Mouse (Mus musculus): ENCODE measurements at regions not wholly inside any gene's neighbourhood (a gene's known extent, or its start where the extent isn't known, plus 50 kb on each side); places are given as distances from the start of the nearest gene placed in this dataset.

- H3K36me3 ChIP-seq (ENCODE audit: insufficient read depth, low read length), result no peaks in the 10 kb centered on the region
- H3K4me3 ChIP-seq (ENCODE audit: low read depth, low read length), result no peak overlapping the region
- H3K4me2 ChIP-seq (replicated peaks; ENCODE audit: low read depth, low read length), result no peak overlapping the region
- H3K9ac ChIP-seq (replicated peaks; ENCODE audit: low read depth), result no peak overlapping the region
- TF ChIP-seq CTCF (IDR thresholded peaks at IDR 0.05) (no peak), EP300 (IDR thresholded peaks at IDR 0.05) (no peak)
- H3K27me3 ChIP-seq (replicated peaks; ENCODE audit: insufficient read depth, low read length), result no peaks in the 10 kb centered on the region
- H3K4me1 ChIP-seq (ENCODE audit: insufficient read depth, low read depth, low read length), result no peaks in the 10 kb centered on the region
- H3K27ac ChIP-seq (ENCODE audit: low read length), result no peak overlapping the region
- no peaks in the 10 kb centered on the region for H3K9me3 ChIP-seq (ENCODE audit: low read length)
- DNase-seq (ENCODE audit: low spot score) (no peak), ATAC-seq (no peak)
- 42% methylated on average over 8 of the region's 8 CpGs for WGBS
Measured at GRCm38 (mm10) chr1:77929552-77929951, 267.4 kb downstream of the Pax3 start.

DNA sequence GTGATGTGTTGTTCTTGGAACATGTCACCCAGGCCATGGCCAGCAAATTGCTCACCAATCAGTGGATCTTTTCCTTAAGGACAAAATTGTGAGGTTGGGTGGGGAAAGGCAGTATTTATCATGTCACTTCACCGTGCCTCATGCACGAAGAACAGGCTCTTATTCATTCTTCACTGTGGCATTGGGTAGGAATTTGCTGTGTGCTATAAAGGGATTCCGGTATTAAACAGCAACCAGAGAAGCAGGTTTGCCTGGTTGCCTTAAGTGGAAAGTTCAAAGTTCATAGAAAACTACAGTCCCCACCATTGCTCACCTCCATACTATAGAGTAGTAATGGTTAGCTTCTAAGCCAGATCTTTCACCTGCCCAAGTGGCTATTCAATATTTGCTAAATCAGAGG lies 270.8 kb downstream of the Pax3 start:
- Histone ChIP-seq H3K4me3 (ENCODE audit: low read depth, low read length) (no peak overlapping the region), H3K9me3 (ENCODE audit: low read length) (no peaks in the 10 kb centered on the region), H3K27me3 (replicated peaks; ENCODE audit: insufficient read depth, low read length) (no peaks in the 10 kb centered on the region), H3K4me1 (ENCODE audit: insufficient read depth, low read depth, low read length) (no peaks in the 10 kb centered on the region), H3K27ac (ENCODE audit: low read length) (no peak overlapping the region), H3K36me3 (ENCODE audit: insufficient read depth, low read length) (no peaks in the 10 kb centered on the region), H3K9ac (replicated peaks; ENCODE audit: low read depth) (no peak overlapping the region), H3K4me2 (replicated peaks; ENCODE audit: low read depth, low read length) (no peak overlapping the region)
- TF ChIP-seq CTCF (IDR thresholded peaks at IDR 0.05), result no peak
- TF ChIP-seq EP300 (IDR thresholded peaks at IDR 0.05), result no peak
- DNase-seq (ENCODE audit: low spot score) (no peak), ATAC-seq (no peak)
- WGBS, result 57% methylated on average over 3 of the region's 3 CpGs

GRCm38 (mm10) chr1:77896226-77896625 lies 300.7 kb downstream of the Pax3 start:
- peak; percentile 49 for DNase-seq (ENCODE audit: low spot score)
- no peaks in the 10 kb centered on the region for H3K4me1 ChIP-seq (ENCODE audit: insufficient read depth, low read depth, low read length)
- H3K4me3 ChIP-seq (ENCODE audit: low read depth, low read length), result no peak overlapping the region
- H3K27ac ChIP-seq (ENCODE audit: low read length), result no peak overlapping the region
- no peaks in the 10 kb centered on the region for H3K36me3 ChIP-seq (ENCODE audit: insufficient read depth, low read length)
- peak; percentile 85 for TF ChIP-seq CTCF (IDR thresholded peaks at IDR 0.05)
- TF ChIP-seq EP300 (IDR thresholded peaks at IDR 0.05), result no peak
- 34% methylated on average over 5 of the region's 5 CpGs for WGBS
- H3K9me3 ChIP-seq (ENCODE audit: low read length), result no peaks in the 10 kb centered on the region
- no peaks in the 10 kb centered on the region for H3K27me3 ChIP-seq (replicated peaks; ENCODE audit: insufficient read depth, low read length)
- ATAC-seq, result no peak
- H3K4me2 ChIP-seq (replicated peaks; ENCODE audit: low read depth, low read length), result no peak overlapping the region
- no peak overlapping the region for H3K9ac ChIP-seq (replicated peaks; ENCODE audit: low read depth)

DNA sequence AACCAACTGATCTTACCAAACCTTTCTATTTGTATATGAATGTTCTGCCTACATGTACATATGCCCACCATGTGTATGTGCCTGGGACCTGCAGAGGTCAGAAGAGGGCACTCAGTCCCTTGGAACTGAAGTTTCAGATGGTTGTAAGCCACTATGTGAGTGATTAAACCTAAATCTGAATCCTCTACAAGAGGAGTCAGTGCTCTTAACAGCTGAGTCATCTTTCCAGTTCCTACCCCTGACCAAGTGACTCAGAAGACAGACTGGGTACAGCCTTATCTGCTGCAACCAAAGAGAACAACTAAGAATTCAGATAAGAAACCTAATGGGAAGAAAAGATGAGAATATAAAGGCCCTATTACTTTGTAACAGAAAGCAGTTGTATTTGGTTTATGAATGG lies 317.9 kb downstream of the Pax3 start:
- no peak for TF ChIP-seq EP300 (IDR thresholded peaks at IDR 0.05)
- no peak for TF ChIP-seq CTCF (IDR thresholded peaks at IDR 0.05)
- Histone ChIP-seq H3K27ac (ENCODE audit: low read length) (no peak overlapping the region), H3K4me3 (ENCODE audit: low read depth, low read length) (no peak overlapping the region), H3K4me1 (ENCODE audit: insufficient read depth, low read depth, low read length) (no peaks in the 10 kb centered on the region), H3K9me3 (ENCODE audit: low read length) (no peaks in the 10 kb centered on the region), H3K36me3 (ENCODE audit: insufficient read depth, low read length) (no peaks in the 10 kb centered on the region), H3K4me2 (replicated peaks; ENCODE audit: low read depth, low read length) (no peak overlapping the region), H3K9ac (replicated peaks; ENCODE audit: low read depth) (no peak overlapping the region), H3K27me3 (replicated peaks; ENCODE audit: insufficient read depth, low read length) (no peaks in the 10 kb centered on the region)
- no peak for ATAC-seq
- no peak for DNase-seq (ENCODE audit: low spot score)

DNA sequence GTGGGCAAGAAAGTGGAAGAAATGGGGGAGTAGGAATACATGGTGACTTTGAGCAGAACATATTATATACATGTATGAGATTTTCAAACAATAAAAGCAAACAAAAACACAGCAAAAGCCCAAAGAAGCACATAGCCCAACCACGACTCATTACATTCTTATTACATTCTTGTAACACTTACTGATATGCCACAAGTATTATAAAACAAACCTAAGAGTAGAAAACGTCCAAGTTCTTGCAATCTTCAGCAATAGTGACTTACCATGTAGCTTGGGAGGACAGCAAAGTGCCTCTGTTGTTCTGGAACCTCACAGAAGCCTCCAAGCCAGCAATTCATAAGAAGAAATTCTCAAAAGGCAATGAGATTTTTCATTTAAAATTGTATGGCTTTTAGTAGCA lies 326.8 kb downstream of the Pax3 start:
- Histone ChIP-seq H3K27ac (ENCODE audit: low read length) (no peak overlapping the region), H3K9me3 (ENCODE audit: low read length) (no peaks in the 10 kb centered on the region), H3K4me1 (ENCODE audit: insufficient read depth, low read depth, low read length) (no peaks in the 10 kb centered on the region), H3K27me3 (replicated peaks; ENCODE audit: insufficient read depth, low read length) (no peaks in the 10 kb centered on the region), H3K9ac (replicated peaks; ENCODE audit: low read depth) (no peak overlapping the region), H3K4me2 (replicated peaks; ENCODE audit: low read depth, low read length) (no peak overlapping the region), H3K36me3 (ENCODE audit: insufficient read depth, low read length) (no peaks in the 10 kb centered on the region), H3K4me3 (ENCODE audit: low read depth, low read length) (no peak overlapping the region)
- peak; percentile 37; the same call in 1 of the 2 replicates for ATAC-seq
- DNase-seq (ENCODE audit: low spot score), result peak; percentile 53
- WGBS, result 28% methylated on average over 2 of the region's 2 CpGs
- TF ChIP-seq EP300 (IDR thresholded peaks at IDR 0.05), result peak; percentile 87
- TF ChIP-seq CTCF (IDR thresholded peaks at IDR 0.05), result no peak

DNA sequence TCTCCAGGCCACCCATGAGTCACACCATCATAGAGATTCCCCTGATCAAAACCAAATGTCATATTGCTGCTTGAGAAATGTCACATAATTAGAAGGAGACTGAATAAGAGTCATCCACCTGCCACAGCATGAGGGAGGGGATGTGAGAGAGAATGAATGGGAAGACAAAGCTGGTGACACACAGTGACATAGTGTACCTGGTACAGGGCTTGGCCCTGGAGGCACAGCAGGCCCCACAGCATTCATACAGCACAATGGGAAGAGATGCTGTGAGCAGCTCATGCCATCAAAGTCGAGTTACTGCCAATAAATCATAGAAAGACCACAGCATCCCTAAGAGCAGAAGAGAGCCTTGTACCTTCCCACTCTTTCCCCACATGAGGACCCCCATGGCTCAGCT lies 327.8 kb downstream of the Pax3 start:
- TF ChIP-seq EP300 (IDR thresholded peaks at IDR 0.05) (no peak), CTCF (IDR thresholded peaks at IDR 0.05) (no peak)
- Histone ChIP-seq H3K4me2 (replicated peaks; ENCODE audit: low read depth, low read length) (no peak overlapping the region), H3K36me3 (ENCODE audit: insufficient read depth, low read length) (no peaks in the 10 kb centered on the region), H3K9me3 (ENCODE audit: low read length) (no peaks in the 10 kb centered on the region), H3K27me3 (replicated peaks; ENCODE audit: insufficient read depth, low read length) (no peaks in the 10 kb centered on the region), H3K9ac (replicated peaks; ENCODE audit: low read depth) (no peak overlapping the region), H3K4me1 (ENCODE audit: insufficient read depth, low read depth, low read length) (no peaks in the 10 kb centered on the region), H3K4me3 (ENCODE audit: low read depth, low read length) (no peak overlapping the region), H3K27ac (ENCODE audit: low read length) (no peak overlapping the region)
- WGBS, result 58% methylated on average over 1 of the region's 1 CpGs
- no peak for DNase-seq (ENCODE audit: low spot score)
- no peak for ATAC-seq

DNA sequence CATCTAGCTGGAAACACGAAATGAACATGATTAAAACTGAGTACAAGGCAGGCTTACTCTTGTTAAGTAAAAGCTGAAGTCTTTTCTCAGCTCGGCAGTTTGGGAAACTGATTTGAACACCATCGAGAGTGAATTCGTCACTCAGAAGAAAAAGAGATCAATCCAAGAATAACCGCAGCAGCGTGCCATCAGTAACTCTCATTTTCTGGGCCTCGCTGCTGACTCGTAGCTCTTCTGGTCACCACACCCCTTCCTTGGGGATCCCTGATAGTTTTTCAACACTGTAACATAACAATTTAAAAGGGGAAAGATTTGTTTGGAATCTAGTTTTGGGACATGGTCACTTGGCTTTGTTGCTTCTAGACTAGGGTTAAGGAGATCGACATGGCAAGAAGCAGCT lies 337.0 kb downstream of the Pax3 start:
- no peak overlapping the region for H3K4me3 ChIP-seq (ENCODE audit: low read depth, low read length)
- WGBS, result 81% methylated on average over 9 of the region's 9 CpGs
- DNase-seq (ENCODE audit: low spot score), result no peak
- H3K4me2 ChIP-seq (replicated peaks; ENCODE audit: low read depth, low read length), result no peak overlapping the region
- no peak for TF ChIP-seq CTCF (IDR thresholded peaks at IDR 0.05)
- no peak for TF ChIP-seq EP300 (IDR thresholded peaks at IDR 0.05)
- no peak overlapping the region for H3K9ac ChIP-seq (replicated peaks; ENCODE audit: low read depth)
- no peaks in the 10 kb centered on the region for H3K36me3 ChIP-seq (ENCODE audit: insufficient read depth, low read length)
- no peak for ATAC-seq
- H3K27me3 ChIP-seq (replicated peaks; ENCODE audit: insufficient read depth, low read length), result no peaks in the 10 kb centered on the region
- no peaks in the 10 kb centered on the region for H3K9me3 ChIP-seq (ENCODE audit: low read length)
- H3K27ac ChIP-seq (ENCODE audit: low read length), result no peak overlapping the region
- no peaks in the 10 kb centered on the region for H3K4me1 ChIP-seq (ENCODE audit: insufficient read depth, low read depth, low read length)

Data from lung, postnatal 0 days (tissue).